Mouse (Mus musculus) hindbrain, embryonic 15.5 days (tissue): ENCODE data around the gene Ccdc117. TPM values are rescaled to one million over a fixed set of nuclear protein-coding genes. Genes with fewer than 3 reads are reported as not detected.
"Not testable (repeated sequence)": the region's sequence is repeated elsewhere in the genome, so short reads cannot be mapped to it uniquely, and the experiment has no call there.

Source experiments
- ATAC-seq: fragments of 200-750 bp; cut with Nextera tagmentation; 2 replicates; pipeline ENCODE4 v1.8.0; 2017; ENCODE audit warnings: low read depth, moderate number of reproducible peaks, moderate TSS enrichment; ENCODE audit not compliant: low FRiP score
- H3K27ac ChIP-seq: fragments of 300-500 bp; sonication (generic); replicated peaks from 2 replicates; pipeline ENCODE4 v1.5.1; 2015; ENCODE audit warnings: mild to moderate bottlenecking, inconsistent platforms
- H3K27me3 ChIP-seq: fragments of 300-500 bp; sonication (generic); 2 replicates; pipeline ENCODE4 v1.6.1; 2015; ENCODE audit warnings: control low read depth, inconsistent platforms
- H3K36me3 ChIP-seq: fragments of 300-500 bp; sonication (generic); 2 replicates; pipeline ENCODE4 v1.6.1; 2015; ENCODE audit warnings: control low read depth, inconsistent platforms
- H3K4me1 ChIP-seq: fragments of 300-500 bp; sonication (generic); replicated peaks from 2 replicates; pipeline ENCODE4 v1.6.1; 2015; ENCODE audit warnings: control low read depth, inconsistent platforms
- H3K4me2 ChIP-seq: fragments of 300-500 bp; sonication (generic); 2 replicates; pipeline ENCODE4 v1.6.1; 2015; ENCODE audit warnings: moderate library complexity, mild to moderate bottlenecking, inconsistent platforms
- H3K4me3 ChIP-seq: fragments of 300-500 bp; sonication (generic); 2 replicates; pipeline ENCODE4 v1.5.1; 2015; ENCODE audit warnings: mild to moderate bottlenecking, inconsistent platforms
- H3K9ac ChIP-seq: fragments of 300-500 bp; sonication (generic); 2 replicates; pipeline ENCODE4 v1.6.1; 2015; ENCODE audit warnings: inconsistent platforms
- H3K9me3 ChIP-seq: fragments of 300-500 bp; sonication (generic); 2 replicates; pipeline ENCODE4 v1.6.1; 2016; ENCODE audit warnings: control low read depth, inconsistent platforms
- WGBS: fragments of 180-500 bp; shearing (Covaris S2); methylation state at CpG from one replicate; pipeline ENCODE4 v1.1.7; 2015; 5-methylcytosine and 5-hydroxymethylcytosine counted together
- polyA plus RNA-seq: library from polyadenylated mRNA; unstranded; fragments of >200 nt; fragmentation: Nextera tagmentation; extraction: Ambion mirVana; gene quantifications from 2 replicates; pipeline ENCODE4 v1.2.1, GENCODE M21; 2015

The Ccdc117 gene
- polyA plus RNA-seq, 1 experiment from 2014 or later: 10.7 TPM

GRCm38 (mm10) chr11:5500903-5501741 lies 40.9 kb downstream of the Ccdc117 start:
- ATAC-seq: no peak
- no peak overlapping the region for H3K9ac ChIP-seq
- 83% methylated on average over 13 of the region's 13 CpGs for WGBS
- no peaks in the 10 kb centered on the region for H3K36me3 ChIP-seq
- H3K4me2 ChIP-seq: no peak overlapping the region
- no peaks in the 10 kb centered on the region for H3K4me1 ChIP-seq
- no peak overlapping the region for H3K4me3 ChIP-seq
- H3K27ac ChIP-seq: no peak overlapping the region
- H3K27me3 ChIP-seq: no peaks in the 10 kb centered on the region
- no peaks in the 10 kb centered on the region for H3K9me3 ChIP-seq

GRCm38 (mm10) chr11:5499961-5500644 lies 41.9 kb downstream of the Ccdc117 start:
- no peak overlapping the region for H3K4me2 ChIP-seq
- H3K27ac ChIP-seq: no peak overlapping the region
- no peak for ATAC-seq
- WGBS: 89% methylated on average over 11 of the region's 11 CpGs
- no peaks in the 10 kb centered on the region for H3K4me1 ChIP-seq
- no peaks in the 10 kb centered on the region for H3K36me3 ChIP-seq
- H3K27me3 ChIP-seq: no peaks in the 10 kb centered on the region
- H3K4me3 ChIP-seq: no peak overlapping the region
- H3K9me3 ChIP-seq: no peaks in the 10 kb centered on the region
- H3K9ac ChIP-seq: no peak overlapping the region

- Histone ChIP-seq H3K4me2 (no peak overlapping the region), H3K36me3 (no peaks in the 10 kb centered on the region), H3K9me3 (no peaks in the 10 kb centered on the region), H3K27ac (no peak overlapping the region), H3K4me1 (no peaks in the 10 kb centered on the region), H3K4me3 (no peak overlapping the region), H3K27me3 (no peaks in the 10 kb centered on the region), H3K9ac (no peak overlapping the region)
- no peak for ATAC-seq
- 73% methylated on average over 13 of the region's 13 CpGs for WGBS
These were observed 42.9 kb downstream of the Ccdc117 start for GRCm38 (mm10) chr11:5498931-5499661.

- ATAC-seq: no peak
- no peak overlapping the region for H3K4me3 ChIP-seq
- no peaks in the 10 kb centered on the region for H3K9me3 ChIP-seq
- no peaks in the 10 kb centered on the region for H3K36me3 ChIP-seq
- no peaks in the 10 kb centered on the region for H3K27me3 ChIP-seq
- no peak overlapping the region for H3K9ac ChIP-seq
- no peaks in the 10 kb centered on the region for H3K4me1 ChIP-seq
- WGBS: 79% methylated on average over 9 of the region's 9 CpGs
- no peak overlapping the region for H3K27ac ChIP-seq
- H3K4me2 ChIP-seq: no peak overlapping the region
These were observed 43.6 kb downstream of the Ccdc117 start for GRCm38 (mm10) chr11:5498422-5498821.

GRCm38 (mm10) chr11:5496559-5497248 lies 45.3 kb downstream of the Ccdc117 start:
- Histone ChIP-seq H3K36me3 (no peaks in the 10 kb centered on the region), H3K4me1 (no peaks in the 10 kb centered on the region), H3K9me3 (no peaks in the 10 kb centered on the region), H3K9ac (no peak overlapping the region), H3K27me3 (no peaks in the 10 kb centered on the region), H3K27ac (no peak overlapping the region), H3K4me2 (no peak overlapping the region), H3K4me3 (no peak overlapping the region)
- 95% methylated on average over 13 of the region's 13 CpGs for WGBS
- no peak for ATAC-seq

- no peak for ATAC-seq
- H3K9ac ChIP-seq: no peak overlapping the region
These were observed 46.1 kb downstream of the Ccdc117 start for GRCm38 (mm10) chr11:5495906-5496305.

GRCm38 (mm10) chr11:5495286-5495832 lies 46.6 kb downstream of the Ccdc117 start:
- Histone ChIP-seq H3K27me3 (no peaks in the 10 kb centered on the region), H3K27ac (no peak overlapping the region), H3K4me1 (no peaks in the 10 kb centered on the region), H3K9me3 (no peaks in the 10 kb centered on the region), H3K9ac (no peak overlapping the region), H3K36me3 (no peaks in the 10 kb centered on the region), H3K4me3 (no peak overlapping the region), H3K4me2 (no peak overlapping the region)
- 60% methylated on average over 12 of the region's 12 CpGs for WGBS
- ATAC-seq: no peak

More at GRCm38 (mm10) chr11:5495906-5496305, 46.1 kb downstream of the Ccdc117 start:
- Histone ChIP-seq H3K4me3 (no peak overlapping the region), H3K4me1 (no peaks in the 10 kb centered on the region), H3K4me2 (no peak overlapping the region), H3K27me3 (no peaks in the 10 kb centered on the region), H3K27ac (no peak overlapping the region), H3K36me3 (no peaks in the 10 kb centered on the region), H3K9me3 (no peaks in the 10 kb centered on the region)
- WGBS: 87% methylated on average over 5 of the region's 5 CpGs

GRCm38 (mm10) chr11:5493869-5494268 lies 48.1 kb downstream of the Ccdc117 start:
- Histone ChIP-seq H3K4me1 (no peaks in the 10 kb centered on the region), H3K27me3 (no peaks in the 10 kb centered on the region), H3K9ac (no peak overlapping the region), H3K9me3 (no peaks in the 10 kb centered on the region), H3K36me3 (no peaks in the 10 kb centered on the region), H3K4me2 (no peak overlapping the region), H3K27ac (no peak overlapping the region), H3K4me3 (no peak overlapping the region)
- no peak for ATAC-seq
- 66% methylated on average over 2 of the region's 2 CpGs for WGBS

- 82% methylated on average over 7 of the region's 7 CpGs for WGBS
- no peak for ATAC-seq
- H3K9ac ChIP-seq: no peak overlapping the region
These were observed 50.1 kb downstream of the Ccdc117 start for GRCm38 (mm10) chr11:5491912-5492311.

GRCm38 (mm10) chr11:5490989-5491656 lies 50.9 kb downstream of the Ccdc117 start:
- Histone ChIP-seq H3K4me1 (no peaks in the 10 kb centered on the region), H3K36me3 (no peaks in the 10 kb centered on the region), H3K27me3 (no peaks in the 10 kb centered on the region), H3K9ac (no peak overlapping the region), H3K4me2 (no peak overlapping the region), H3K27ac (no peak overlapping the region), H3K4me3 (no peak overlapping the region), H3K9me3 (no peaks in the 10 kb centered on the region)
- WGBS: 82% methylated on average over 10 of the region's 10 CpGs
- no peak for ATAC-seq

More at GRCm38 (mm10) chr11:5491912-5492311, 50.1 kb downstream of the Ccdc117 start:
- Histone ChIP-seq H3K4me3 (no peak overlapping the region), H3K27ac (no peak overlapping the region), H3K4me2 (no peak overlapping the region), H3K4me1 (no peaks in the 10 kb centered on the region), H3K9me3 (no peaks in the 10 kb centered on the region), H3K27me3 (no peaks in the 10 kb centered on the region), H3K36me3 (no peaks in the 10 kb centered on the region)

- not testable (repeated sequence) for H3K36me3 ChIP-seq, H3K27me3 ChIP-seq, H3K9me3 ChIP-seq, H3K4me1 ChIP-seq, H3K4me2 ChIP-seq, ATAC-seq, H3K9ac ChIP-seq, H3K27ac ChIP-seq, H3K4me3 ChIP-seq
- 91% methylated on average over 10 of the region's 10 CpGs for WGBS
These were observed 52.6 kb downstream of the Ccdc117 start for GRCm38 (mm10) chr11:5489433-5489832.
